Mouse (Mus musculus): ENCODE measurements around the gene Gatad2a. TPM values are rescaled to one million over a fixed set of nuclear protein-coding genes. Genes with fewer than 3 reads are reported as not detected.
A peak's percentile ranks its signal among the peaks of the same experiment; 100 is the strongest.

Gatad2a gene
- polyA plus RNA-seq, 2 experiments: 18.3 to 22.7 TPM

DNA sequence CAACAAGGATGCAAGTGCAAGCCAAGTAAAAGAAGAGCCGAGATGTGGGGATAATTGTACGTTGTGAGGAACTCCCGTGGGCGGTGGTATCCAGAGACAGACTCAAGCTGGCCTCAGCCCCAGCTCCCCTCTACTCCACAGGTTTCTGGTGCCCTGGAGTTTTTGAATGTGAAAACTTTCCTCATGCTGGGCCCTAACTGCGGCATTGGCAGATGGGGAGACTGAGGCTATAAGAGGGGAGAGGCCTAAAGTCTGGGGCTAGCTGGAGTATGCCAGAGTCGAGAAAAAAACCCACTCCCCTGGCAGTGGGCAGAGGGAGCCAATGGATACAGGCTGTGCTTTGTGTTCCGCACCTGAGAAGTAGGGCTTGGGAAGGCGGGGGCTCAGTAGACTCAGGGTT is 92.1 kb downstream of the Gatad2a start:
- H3K4me2 ChIP-seq (ENCODE audit: low read depth): peak overlapping the region; percentile 100
- no peak overlapping the region; a peak in 1 of 4 replicates for H3K4me3 ChIP-seq (ENCODE audit: insufficient read depth in 1 of 2, low read depth in 2 of 2, low read length in 2 of 2)
- ATAC-seq (ENCODE audit: insufficient read depth): no peak
- H3K36me3 ChIP-seq (replicated peaks; ENCODE audit: control insufficient read depth, insufficient read depth, low read depth): no peaks in the 10 kb centered on the region; the same call in 1 of the 2 replicates
- no peak for DNase-seq (ENCODE audit: low read depth in 3 of 3, low spot score in 3 of 3)
- H3K9ac ChIP-seq (replicated peaks): no peak overlapping the region; the same call in 1 of the 2 replicates
- H3K9me3 ChIP-seq (ENCODE audit: control insufficient read depth, low read length): no peaks in the 10 kb centered on the region
- WGBS (ENCODE audit: insufficient replicate concordance): 73% methylated on average over 8 of the region's 8 CpGs
- H3K27me3 ChIP-seq (ENCODE audit: control insufficient read depth, insufficient read depth, low read length): no peaks in the 10 kb centered on the region
- no peak overlapping the region for H3K27ac ChIP-seq
- no peak for TF ChIP-seq CTCF (IDR thresholded peaks at IDR 0.05; ENCODE audit: low read depth)
- TF ChIP-seq EP300 (IDR thresholded peaks at IDR 0.05; ENCODE audit: low read depth): no peak
- peaks cover 10 to 13% of the 10 kb centered on the region in 2 experiments for H3K4me1 ChIP-seq (replicated peaks; ENCODE audit: control insufficient read depth in 2 of 2, insufficient read depth in 2 of 2, low read length in 1 of 2)

GRCm38 (mm10) chr8:69903063-69903542 is 93.1 kb downstream of the Gatad2a start:
- peak; percentile 98 to 99 (median 98) for DNase-seq (ENCODE audit: low read depth in 3 of 3, low spot score in 3 of 3)
- Histone ChIP-seq H3K4me3 (ENCODE audit: insufficient read depth in 1 of 2, low read depth in 2 of 2, low read length in 2 of 2) (peak overlapping the region; percentile 77 to 97), H3K36me3 (replicated peaks; ENCODE audit: control insufficient read depth, insufficient read depth, low read depth) (no peaks in the 10 kb centered on the region; the same call in 1 of the 2 replicates), H3K27me3 (ENCODE audit: control insufficient read depth, insufficient read depth, low read length) (no peaks in the 10 kb centered on the region), H3K4me1 (replicated peaks; ENCODE audit: control insufficient read depth in 2 of 2, insufficient read depth in 2 of 2, low read length in 1 of 2) (peaks cover 10 to 14% of the 10 kb centered on the region in 2 experiments), H3K9ac (replicated peaks) (peak overlapping the region; percentile 96), H3K4me2 (ENCODE audit: low read depth) (peak overlapping the region; percentile 100), H3K27ac (peak overlapping the region; percentile 95), H3K9me3 (ENCODE audit: control insufficient read depth, low read length) (no peaks in the 10 kb centered on the region)
- WGBS (ENCODE audit: insufficient replicate concordance): under 1% methylated on average over 44 of the region's 45 CpGs
- ATAC-seq (ENCODE audit: insufficient read depth): peak; percentile 84
- TF ChIP-seq EP300 (IDR thresholded peaks at IDR 0.05; ENCODE audit: low read depth) (peak; percentile 56), CTCF (IDR thresholded peaks at IDR 0.05; ENCODE audit: low read depth) (no peak)

DNA sequence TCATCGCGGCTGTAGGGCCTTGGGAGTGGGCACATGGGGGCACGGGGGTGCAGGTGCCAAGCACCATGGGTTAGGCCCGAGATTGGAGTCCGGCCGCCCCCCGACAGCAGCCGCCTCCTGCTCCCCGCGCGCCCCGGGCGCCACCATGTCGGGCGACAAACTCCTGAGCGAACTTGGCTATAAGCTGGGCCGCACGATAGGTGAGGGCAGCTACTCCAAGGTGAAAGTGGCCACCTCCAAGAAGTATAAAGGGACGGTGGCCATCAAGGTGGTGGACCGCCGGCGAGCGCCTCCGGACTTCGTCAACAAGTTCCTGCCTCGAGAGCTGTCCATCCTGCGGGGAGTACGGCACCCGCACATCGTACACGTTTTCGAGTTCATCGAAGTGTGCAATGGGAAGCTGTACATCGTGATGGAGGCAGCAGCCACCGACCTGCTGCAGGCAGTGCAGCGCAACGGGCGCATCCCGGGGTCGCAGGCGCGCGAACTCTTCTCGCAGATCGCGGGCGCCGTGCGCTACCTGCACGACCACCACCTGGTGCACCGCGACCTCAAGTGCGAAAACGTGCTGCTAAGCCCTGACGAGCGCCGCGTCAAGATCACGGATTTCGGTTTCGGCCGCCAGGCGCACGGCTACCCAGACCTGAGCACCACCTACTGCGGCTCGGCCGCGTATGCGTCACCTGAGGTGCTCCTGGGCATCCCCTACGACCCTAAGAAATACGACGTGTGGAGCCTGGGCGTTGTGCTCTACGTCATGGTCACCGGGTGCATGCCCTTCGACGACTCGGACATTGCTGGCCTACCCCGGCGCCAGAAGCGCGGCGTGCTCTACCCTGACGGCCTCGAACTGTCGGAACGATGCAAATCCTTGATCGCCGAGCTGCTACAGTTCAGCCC is 93.8 kb downstream of the Gatad2a start, which contains the start of the genes Tssk6, Ndufa13 and Yjefn3:
Gene Tssk6 (plus strand): TSS at position 22 of the 900 bp plus-strand sequence.
Gene Ndufa13 (minus strand): TSS at position 396 of the 900 bp plus-strand sequence.
Gene Yjefn3 (minus strand): TSS at position 550 of the 900 bp plus-strand sequence.
- Histone ChIP-seq H3K27me3 (ENCODE audit: control insufficient read depth, insufficient read depth, low read length) (no peaks in the 10 kb centered on the region), H3K27ac (peak within 1 kb of the TSS; percentile 95), H3K4me1 (replicated peaks; ENCODE audit: control insufficient read depth in 2 of 2, insufficient read depth in 2 of 2, low read length in 1 of 2) (peaks cover 10 to 16% of the 10 kb centered on the region in 2 experiments), H3K36me3 (replicated peaks; ENCODE audit: control insufficient read depth, insufficient read depth, low read depth) (no peaks in the 10 kb centered on the region; the same call in 1 of the 2 replicates), H3K9me3 (ENCODE audit: control insufficient read depth, low read length) (no peaks in the 10 kb centered on the region), H3K4me2 (ENCODE audit: low read depth) (peak within 1 kb of the TSS; percentile 100), H3K4me3 (ENCODE audit: insufficient read depth in 1 of 2, low read depth in 2 of 2, low read length in 2 of 2) (peak within 1 kb of the TSS; percentile 77 to 97), H3K9ac (replicated peaks) (peak within 1 kb of the TSS; percentile 96)
- DNase-seq (ENCODE audit: low read depth in 3 of 3, low spot score in 3 of 3) (peak; percentile 27 to 41 (median 29)), ATAC-seq (ENCODE audit: insufficient read depth) (peak; percentile 39)
- TF ChIP-seq EP300 (IDR thresholded peaks at IDR 0.05; ENCODE audit: low read depth) (no peak), CTCF (IDR thresholded peaks at IDR 0.05; ENCODE audit: low read depth) (peak; percentile 39; the same call in 1 of the 2 replicates)
- WGBS (ENCODE audit: insufficient replicate concordance): 4% methylated on average over 89 of the region's 89 CpGs

DNA sequence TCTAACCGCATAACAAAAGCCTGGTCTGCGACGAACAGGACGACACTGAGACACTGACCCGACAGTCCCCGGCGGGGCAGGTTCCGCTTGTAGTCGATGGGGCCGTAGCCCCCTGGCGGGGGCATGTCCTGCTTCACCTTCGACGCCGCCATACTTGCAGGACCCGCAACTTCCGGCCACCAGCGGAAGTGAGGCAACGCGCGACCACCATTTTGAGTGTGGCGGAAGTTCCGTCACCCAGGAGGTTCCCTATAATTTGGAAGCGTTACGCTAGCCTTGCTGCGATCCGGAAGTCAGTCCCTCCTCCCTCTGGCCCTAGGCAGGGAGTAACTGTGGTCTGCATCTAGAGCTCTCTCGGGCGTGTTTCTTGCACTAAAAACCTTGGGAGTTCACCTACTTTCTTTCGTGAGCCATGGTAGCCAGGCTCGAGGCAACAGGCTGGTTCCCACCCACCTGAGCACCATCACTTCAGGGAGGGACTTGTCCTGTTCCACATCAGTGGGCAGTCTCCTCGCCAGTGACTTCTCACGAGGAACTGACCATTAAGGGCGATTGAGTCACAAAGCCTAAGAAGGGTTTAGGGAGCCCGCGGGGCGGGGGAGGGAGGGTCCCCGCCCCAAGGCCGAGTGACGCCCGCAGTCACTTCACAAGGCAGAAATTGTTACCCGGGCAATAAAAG is 94.6 kb downstream of the Gatad2a start:
- Histone ChIP-seq H3K4me1 (replicated peaks; ENCODE audit: control insufficient read depth in 2 of 2, insufficient read depth in 2 of 2, low read length in 1 of 2) (peaks cover 10 to 16% of the 10 kb centered on the region in 2 experiments), H3K9me3 (ENCODE audit: control insufficient read depth, low read length) (no peaks in the 10 kb centered on the region), H3K9ac (replicated peaks) (peak overlapping the region; percentile 96), H3K27me3 (ENCODE audit: control insufficient read depth, insufficient read depth, low read length) (no peaks in the 10 kb centered on the region), H3K36me3 (replicated peaks; ENCODE audit: control insufficient read depth, insufficient read depth, low read depth) (no peaks in the 10 kb centered on the region; the same call in 1 of the 2 replicates), H3K4me2 (ENCODE audit: low read depth) (peak overlapping the region; percentile 100), H3K4me3 (ENCODE audit: insufficient read depth in 1 of 2, low read depth in 2 of 2, low read length in 2 of 2) (peak overlapping the region; percentile 77 to 97), H3K27ac (peak overlapping the region; percentile 95)
- peak; percentile 69 for ATAC-seq (ENCODE audit: insufficient read depth)
- TF ChIP-seq CTCF (IDR thresholded peaks at IDR 0.05; ENCODE audit: low read depth) (peak; percentile 85), EP300 (IDR thresholded peaks at IDR 0.05; ENCODE audit: low read depth) (no peak)
- DNase-seq (ENCODE audit: low read depth in 3 of 3, low spot score in 3 of 3): peak; percentile 92 to 95 (median 92)
- WGBS (ENCODE audit: insufficient replicate concordance): under 1% methylated on average over 41 of the region's 41 CpGs
